Comparison of ENCODE assay signal across 8 mouse cellular contexts in the genomic region with DNA sequence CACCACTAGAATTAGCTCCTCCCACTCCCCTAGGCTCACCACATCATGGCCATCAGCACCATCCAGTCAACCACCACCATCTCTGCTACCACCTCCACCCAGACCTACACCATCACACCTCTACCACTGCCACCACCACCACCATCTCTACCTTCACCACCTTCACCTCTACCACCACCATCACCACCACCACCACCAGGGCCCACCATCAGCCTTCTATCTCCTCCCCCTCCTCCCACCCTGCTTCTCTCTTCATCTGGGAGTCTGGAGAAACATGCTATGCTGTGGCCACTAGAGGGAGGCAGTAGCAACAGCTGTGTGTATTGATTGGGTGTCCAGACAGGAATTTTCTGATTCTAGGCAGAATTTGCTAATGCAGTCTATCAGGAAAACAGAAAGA. TPM values are rescaled to one million over a fixed set of nuclear protein-coding genes. Genes with fewer than 3 reads are reported as not detected.
DNase-seq lines count a peak whose midpoint lies in the region; ATAC-seq lines count a peak whose summit lies in the region.

No protein-coding gene starts in this region.

- H3K9me3 ChIP-seq in forebrain, embryonic 14.5 days (replicated peaks; ENCODE audit: control insufficient read depth, low read length), result no peaks in the 10 kb centered on the region
- H3K9me3 ChIP-seq in midbrain, embryonic 12.5 days, result no peaks in the 10 kb centered on the region

- H3K27me3 ChIP-seq in forebrain, embryonic 14.5 days (replicated peaks; ENCODE audit: control insufficient read depth, insufficient read depth, low read length), result no peaks in the 10 kb centered on the region
- no peaks in the 10 kb centered on the region for H3K27me3 ChIP-seq in midbrain, embryonic 12.5 days

- H3K4me1 ChIP-seq in forebrain, embryonic 14.5 days (ENCODE audit: control insufficient read depth, insufficient read depth, low read length), result no peaks in the 10 kb centered on the region
- H3K4me1 ChIP-seq in midbrain, embryonic 12.5 days, result no peaks in the 10 kb centered on the region

- ATAC-seq in forebrain, embryonic 14.5 days, result peak; percentile 70
- ATAC-seq in midbrain, embryonic 12.5 days (ENCODE audit: low FRiP score, low read depth), result peak; percentile 68
- ATAC-seq in erythroblast, adult 5-6 weeks (replicated peaks; ENCODE audit: low FRiP score, poor library complexity, severe bottlenecking), result no peak

- no peak overlapping the region for H3K9ac ChIP-seq in forebrain, embryonic 14.5 days (ENCODE audit: low read length)
- H3K9ac ChIP-seq in midbrain, embryonic 12.5 days (replicated peaks), result no peak overlapping the region

- H3K36me3 ChIP-seq in forebrain, embryonic 14.5 days (ENCODE audit: control insufficient read depth, insufficient read depth, low read length), result no peaks in the 10 kb centered on the region
- no peaks in the 10 kb centered on the region for H3K36me3 ChIP-seq in midbrain, embryonic 12.5 days

- H3K4me3 ChIP-seq in forebrain, embryonic 14.5 days (ENCODE audit: low read depth, low read length), result no peak overlapping the region
- H3K4me3 ChIP-seq in midbrain, embryonic 12.5 days, result no peak overlapping the region

- H3K4me2 ChIP-seq in forebrain, embryonic 14.5 days (ENCODE audit: low read length), result no peak overlapping the region
- H3K4me2 ChIP-seq in midbrain, embryonic 12.5 days (replicated peaks), result no peak overlapping the region

- H3K27ac ChIP-seq in forebrain, embryonic 14.5 days (ENCODE audit: low read depth, low read length), result no peak overlapping the region
- no peak overlapping the region for H3K27ac ChIP-seq in midbrain, embryonic 12.5 days (replicated peaks)

- peak; percentile 43 for DNase-seq in heart, postnatal 4 days
- no peak for DNase-seq in heart, adult 11 months
- DNase-seq in NIH3T3 (ENCODE audit: low read depth), result peak; percentile 76
- peak; percentile 82 for DNase-seq in forebrain, embryonic 14.5 days (ENCODE audit: low spot score)
- DNase-seq in layer of hippocampus, adult 9-11 months, result peak; percentile 38
- DNase-seq in gastrocnemius, postnatal 4 days (ENCODE audit: low spot score in 2 of 2), result no peak

RNA-seq across cellular contexts. Expression of gene Edar, which starts 47.9 kb away (rescaled TPM):
- under 1 TPM; 0.41 to 0.43 TPM for total RNA-seq in heart, postnatal 4 days (2021)
- 0.89 and 0.98 TPM in 2 replicates for polyA plus RNA-seq in forebrain, embryonic 14.5 days (2014; fragmentation: Nextera tagmentation; extraction: Ambion mirVana)
- polyA plus RNA-seq in midbrain, embryonic 12.5 days (2016; fragmentation: Nextera tagmentation; extraction: Ambion mirVana), result 0.33 and 0.34 TPM in 2 replicates
- not detected in 2 replicates for total RNA-seq in erythroblast, adult 5-6 weeks (2015; ENCODE audit: low replicate concordance)
- total RNA-seq in erythroblast, adult 5-6 weeks (2017; ENCODE audit: low replicate concordance), result not detected in 2 replicates
- under 1 TPM; 0.37 to 0.52 TPM for total RNA-seq in gastrocnemius, postnatal 4 days (2021)

Comparison
In these comparisons a context has a peak if more than half of its experiments do, and no peak if none do; other contexts are left out.
1. DNase-seq: peak in heart, postnatal 4 days (single experiment), NIH3T3 (single experiment), forebrain, embryonic 14.5 days (single experiment) and layer of hippocampus, adult 9-11 months (single experiment); none in heart, adult 11 months (single experiment) and gastrocnemius, postnatal 4 days (0 of 2).